ENCODE assay signal across 8 mouse cellular contexts in genomic region chr9:57522861-57523246, GRCm38 (mm10). TPM values are rescaled to one million over a fixed set of nuclear protein-coding genes. Genes with fewer than 3 reads are reported as not detected.
DNase-seq lines count a peak whose midpoint lies in the region; ATAC-seq and TF ChIP-seq lines count a peak whose summit lies in the region.

No protein-coding gene starts in this region.

- peak overlapping the region; percentile 75 for H3K4me2 ChIP-seq in kidney, embryonic 14.5 days (replicated peaks; ENCODE audit: low read depth, low read length)
- peak overlapping the region; percentile 77 for H3K4me2 ChIP-seq in hindbrain, postnatal 0 days (ENCODE audit: low read depth, low read length)
- peak overlapping the region; percentile 66 for H3K4me2 ChIP-seq in midbrain, embryonic 16.5 days (ENCODE audit: low read length)

- H3K4me1 ChIP-seq in kidney, embryonic 14.5 days (ENCODE audit: control insufficient read depth, insufficient read depth, low read length) = peaks cover 5% of the 10 kb centered on the region
- peaks cover 10% of the 10 kb centered on the region; the same call in 1 of the 2 replicates for H3K4me1 ChIP-seq in hindbrain, postnatal 0 days (ENCODE audit: insufficient read depth, low read length)
- peaks cover 39% of the 10 kb centered on the region for H3K4me1 ChIP-seq in midbrain, embryonic 16.5 days (ENCODE audit: control insufficient read depth, insufficient read depth, low read length)

- no peak overlapping the region for H3K27ac ChIP-seq in kidney, embryonic 14.5 days (ENCODE audit: low read depth, low read length)
- no peak overlapping the region for H3K27ac ChIP-seq in hindbrain, postnatal 0 days
- H3K27ac ChIP-seq in midbrain, embryonic 16.5 days (ENCODE audit: low read length) = no peak overlapping the region

- no peak for TF ChIP-seq CTCF in hindbrain, postnatal 0 days (IDR thresholded peaks at IDR 0.05; ENCODE audit: low read depth)

- H3K9ac ChIP-seq in kidney, embryonic 14.5 days (ENCODE audit: low read depth, low read length) = peak overlapping the region; percentile 38; the same call in 1 of the 2 replicates
- H3K9ac ChIP-seq in hindbrain, postnatal 0 days (replicated peaks; ENCODE audit: low read length) = peak overlapping the region; percentile 98; the same call in 1 of the 2 replicates
- H3K9ac ChIP-seq in midbrain, embryonic 16.5 days (ENCODE audit: low read depth, low read length) = peak overlapping the region; percentile 99; the same call in 1 of the 2 replicates

- H3K4me3 ChIP-seq in kidney, embryonic 14.5 days (ENCODE audit: low read length) = peak overlapping the region; percentile 94; the same call in 1 of the 2 replicates
- H3K4me3 ChIP-seq in hindbrain, postnatal 0 days (ENCODE audit: low read length) = peak overlapping the region; percentile 98
- H3K4me3 ChIP-seq in midbrain, embryonic 16.5 days (ENCODE audit: low read depth, low read length) = peak overlapping the region; percentile 96; the same call in 1 of the 2 replicates

- no peak for ATAC-seq in kidney, embryonic 14.5 days (ENCODE audit: low FRiP score, low TSS enrichment)
- ATAC-seq in hindbrain, postnatal 0 days = no peak
- ATAC-seq in midbrain, embryonic 16.5 days = no peak

- H3K9me3 ChIP-seq in kidney, embryonic 14.5 days (ENCODE audit: control insufficient read depth, low read length) = no peaks in the 10 kb centered on the region
- no peaks in the 10 kb centered on the region for H3K9me3 ChIP-seq in hindbrain, postnatal 0 days (ENCODE audit: low read length)
- H3K9me3 ChIP-seq in midbrain, embryonic 16.5 days (replicated peaks; ENCODE audit: control insufficient read depth, low read length, poor library complexity, severe bottlenecking) = no peaks in the 10 kb centered on the region

- H3K36me3 ChIP-seq in kidney, embryonic 14.5 days (ENCODE audit: control insufficient read depth, insufficient read depth, low read length) = peaks cover 2% of the 10 kb centered on the region; the same call in 1 of the 2 replicates
- no peaks in the 10 kb centered on the region for H3K36me3 ChIP-seq in hindbrain, postnatal 0 days (ENCODE audit: insufficient read depth, low read length)
- H3K36me3 ChIP-seq in midbrain, embryonic 16.5 days (ENCODE audit: control insufficient read depth, insufficient read depth, low read length) = no peaks in the 10 kb centered on the region

- WGBS in kidney, embryonic 14.5 days = 69% methylated on average over 4 of the region's 4 CpGs
- 82% methylated on average over 4 of the region's 4 CpGs for WGBS in hindbrain, postnatal 0 days
- 82% methylated on average over 4 of the region's 4 CpGs for WGBS in midbrain, embryonic 16.5 days

- DNase-seq in kidney, adult 18-20 months = no peak
- peak; percentile 71 for DNase-seq in ZHBTc4 (ENCODE audit: low read depth, low spot score)
- DNase-seq in hindbrain, postnatal 0 days (ENCODE audit: low spot score) = no peak
- no peak for DNase-seq in frontal cortex, postnatal 25 days (ENCODE audit: low spot score in 2 of 2)
- DNase-seq in kidney, postnatal 25 days = no peak
- DNase-seq in thymus, postnatal 14 days = no peak

- no peaks in the 10 kb centered on the region for H3K27me3 ChIP-seq in kidney, embryonic 14.5 days (ENCODE audit: control insufficient read depth, insufficient read depth, low read length)
- H3K27me3 ChIP-seq in hindbrain, postnatal 0 days (ENCODE audit: insufficient read depth, low read length) = no peaks in the 10 kb centered on the region
- H3K27me3 ChIP-seq in midbrain, embryonic 16.5 days (ENCODE audit: control insufficient read depth, insufficient read depth, low read depth, low read length) = no peaks in the 10 kb centered on the region

RNA-seq across cellular contexts. Expression of gene Cox5a, which starts 1.8 kb away (rescaled TPM):
- polyA plus RNA-seq in kidney, embryonic 14.5 days (2014; fragmentation: Nextera tagmentation; extraction: Ambion mirVana) = 675 and 707 TPM in 2 replicates
- total RNA-seq in hindbrain, postnatal 0 days (2014; rRNA removed) = 212 and 237 TPM in 2 replicates
- 1,238 and 1,244 TPM in 2 replicates for polyA plus RNA-seq in hindbrain, postnatal 0 days (2015; fragmentation: Nextera tagmentation; extraction: Ambion mirVana)
- 818 and 833 TPM in 2 replicates for polyA plus RNA-seq in midbrain, embryonic 16.5 days (2015; fragmentation: Nextera tagmentation; extraction: Ambion mirVana)

RNA-seq across cellular contexts. Expression of gene Fam219b, which starts 14.5 kb away (rescaled TPM):
- polyA plus RNA-seq in kidney, embryonic 14.5 days (2014; fragmentation: Nextera tagmentation; extraction: Ambion mirVana) = 13.3 and 19.7 TPM in 2 replicates
- 14.6 and 21.5 TPM in 2 replicates for total RNA-seq in hindbrain, postnatal 0 days (2014; rRNA removed)
- 22.2 and 23.2 TPM in 2 replicates for polyA plus RNA-seq in hindbrain, postnatal 0 days (2015; fragmentation: Nextera tagmentation; extraction: Ambion mirVana)
- 23.2 and 24.2 TPM in 2 replicates for polyA plus RNA-seq in midbrain, embryonic 16.5 days (2015; fragmentation: Nextera tagmentation; extraction: Ambion mirVana)

RNA-seq across cellular contexts. Expression of gene Rpp25, which starts 19.0 kb away (rescaled TPM):
- polyA plus RNA-seq in kidney, embryonic 14.5 days (2014; fragmentation: Nextera tagmentation; extraction: Ambion mirVana) = 5.3 and 6.2 TPM in 2 replicates
- total RNA-seq in hindbrain, postnatal 0 days (2014; rRNA removed) = 11.7 and 19.6 TPM in 2 replicates
- 15.2 and 17.0 TPM in 2 replicates for polyA plus RNA-seq in hindbrain, postnatal 0 days (2015; fragmentation: Nextera tagmentation; extraction: Ambion mirVana)
- polyA plus RNA-seq in midbrain, embryonic 16.5 days (2015; fragmentation: Nextera tagmentation; extraction: Ambion mirVana) = 24.7 and 30.0 TPM in 2 replicates

RNA-seq across cellular contexts. Expression of gene Mpi, which starts 29.7 kb away (rescaled TPM):
- 36.5 and 37.7 TPM in 2 replicates for polyA plus RNA-seq in kidney, embryonic 14.5 days (2014; fragmentation: Nextera tagmentation; extraction: Ambion mirVana)
- 67.9 and 78.6 TPM in 2 replicates for total RNA-seq in hindbrain, postnatal 0 days (2014; rRNA removed)
- polyA plus RNA-seq in hindbrain, postnatal 0 days (2015; fragmentation: Nextera tagmentation; extraction: Ambion mirVana) = 61.5 and 64.6 TPM in 2 replicates
- 75.4 and 77.6 TPM in 2 replicates for polyA plus RNA-seq in midbrain, embryonic 16.5 days (2015; fragmentation: Nextera tagmentation; extraction: Ambion mirVana)

RNA-seq across cellular contexts. Expression of gene Scamp2, which starts 37.9 kb away (rescaled TPM):
- 69.2 and 71.4 TPM in 2 replicates for polyA plus RNA-seq in kidney, embryonic 14.5 days (2014; fragmentation: Nextera tagmentation; extraction: Ambion mirVana)
- total RNA-seq in hindbrain, postnatal 0 days (2014; rRNA removed) = 50.5 and 53.1 TPM in 2 replicates
- polyA plus RNA-seq in hindbrain, postnatal 0 days (2015; fragmentation: Nextera tagmentation; extraction: Ambion mirVana) = 47.4 and 49.3 TPM in 2 replicates
- 44.1 and 44.2 TPM in 2 replicates for polyA plus RNA-seq in midbrain, embryonic 16.5 days (2015; fragmentation: Nextera tagmentation; extraction: Ambion mirVana)

Comparison
In these comparisons a context has a peak if more than half of its experiments do, and no peak if none do; other contexts are left out.
1. H3K9ac ChIP-seq: peak in every context shown above with its lines; median percentile 99 in midbrain, embryonic 16.5 days; 98 in hindbrain, postnatal 0 days; 38 in kidney, embryonic 14.5 days.